Mouse (Mus musculus): ENCODE results near the gene Crip3. TPM values are rescaled to one million over a fixed set of nuclear protein-coding genes. Genes with fewer than 3 reads are reported as not detected.

The Crip3 gene
- not detected in 2 replicates for total RNA-seq (2017)

- ATAC-seq (replicated peaks; ENCODE audit: low read depth, poor library complexity, severe bottlenecking): peak; percentile 60; the same call in 1 of the 2 replicates
These were observed at the start of gene Crip3 for GRCm38 (mm10) chr17:46428761-46429414. Gene Crip3, plus strand, starts transcription at chr17:46428926.

GRCm38 (mm10) chr17:46383294-46384060, 45.2 kb upstream of the Crip3 start, which contains the start of gene Zfp318:
Gene Zfp318, plus strand, starts transcription at chr17:46383731.
- peak; percentile 95 for ATAC-seq (replicated peaks; ENCODE audit: low read depth, poor library complexity, severe bottlenecking)

GRCm38 (mm10) chr17:46384061-46384801, 44.5 kb upstream of the Crip3 start:
- ATAC-seq (replicated peaks; ENCODE audit: low read depth, poor library complexity, severe bottlenecking): no peak

GRCm38 (mm10) chr17:46388200-46388599, 40.5 kb upstream of the Crip3 start:
- no peak for ATAC-seq (replicated peaks; ENCODE audit: low read depth, poor library complexity, severe bottlenecking)

DNA sequence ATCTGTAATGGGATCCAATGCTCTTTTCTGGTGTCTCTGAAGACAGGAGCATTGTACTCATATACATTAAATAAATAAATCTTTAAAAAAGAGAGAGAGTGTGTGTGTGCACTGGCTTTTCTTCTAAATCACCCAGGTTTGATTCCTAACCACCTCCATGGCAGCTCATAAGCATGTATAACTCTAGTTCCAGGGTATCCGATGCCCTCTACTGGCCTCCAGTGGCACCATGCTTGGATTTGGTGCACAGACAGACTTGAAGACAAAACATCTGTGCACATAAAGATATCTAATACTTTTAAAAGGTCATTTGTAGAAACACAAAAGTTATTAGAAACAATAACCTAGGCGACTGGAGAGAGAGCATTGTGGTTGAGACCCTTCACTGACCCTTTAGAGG, 35.7 kb upstream of the Crip3 start:
- peak; percentile 79 for ATAC-seq (replicated peaks; ENCODE audit: low read depth, poor library complexity, severe bottlenecking)

DNA sequence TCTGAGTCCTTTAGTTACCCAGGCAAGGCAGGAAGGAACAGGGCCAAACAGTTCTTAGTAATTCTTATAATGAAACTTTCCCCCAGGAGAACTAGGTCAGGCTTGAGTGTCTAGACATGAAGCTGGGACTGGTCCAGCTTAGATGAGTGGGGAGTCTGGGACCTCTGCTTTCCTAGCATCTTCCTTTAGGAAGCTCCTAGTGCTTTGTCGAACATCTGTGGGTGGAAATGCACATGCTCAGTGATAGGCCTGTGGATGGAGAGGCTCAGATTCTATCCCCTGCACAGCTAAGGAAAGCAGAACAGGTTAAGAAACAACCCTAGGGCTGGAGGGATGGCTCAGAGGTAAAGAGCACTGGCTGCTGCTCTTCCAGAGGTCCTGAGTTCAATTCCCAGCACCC, 34.1 kb upstream of the Crip3 start:
- ATAC-seq (replicated peaks; ENCODE audit: low read depth, poor library complexity, severe bottlenecking): no peak

DNA sequence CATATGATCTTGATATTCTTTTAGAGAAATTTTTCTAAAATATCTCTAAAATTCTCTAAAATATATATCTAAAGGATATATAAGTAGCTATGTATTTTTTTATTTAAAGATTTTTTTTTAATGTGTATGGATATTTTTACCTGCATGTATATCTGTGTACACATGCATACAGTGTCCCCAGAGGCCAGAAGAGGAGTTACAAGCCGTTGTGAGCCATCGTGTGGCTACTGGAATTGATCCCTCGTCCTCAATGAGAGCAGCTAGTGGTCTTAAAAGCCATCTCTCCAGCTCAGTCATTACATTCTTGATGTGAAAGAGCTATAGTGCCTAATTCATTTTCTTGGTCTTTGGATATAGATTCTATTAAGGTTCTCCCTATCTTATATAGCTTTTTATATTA, 20.2 kb upstream of the Crip3 start:
- 0 out of 2 replicates have a peak, but pooled peaks have one; percentile 36 for ATAC-seq (replicated peaks; ENCODE audit: low read depth, poor library complexity, severe bottlenecking)

DNA sequence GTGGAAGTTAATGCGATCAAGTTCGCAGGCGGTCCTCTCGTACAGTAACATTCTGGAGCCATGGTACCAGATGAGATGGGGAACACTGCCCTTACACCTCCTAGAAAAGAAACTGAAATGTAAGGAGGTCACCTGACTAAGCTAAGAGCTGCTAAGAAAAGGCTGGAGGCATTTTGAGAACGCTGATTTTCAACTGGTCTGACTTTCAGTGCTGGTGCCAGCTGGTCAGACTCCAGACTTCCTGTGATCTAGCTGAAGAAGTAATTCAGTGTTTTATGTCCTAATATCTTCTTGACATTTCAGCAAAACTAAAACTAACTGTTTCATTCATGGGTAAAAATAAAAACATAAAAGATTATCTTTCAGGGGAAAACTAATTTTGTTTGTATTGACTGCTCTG, 10.1 kb upstream of the Crip3 start:
- ATAC-seq (replicated peaks; ENCODE audit: low read depth, poor library complexity, severe bottlenecking): no peak

DNA sequence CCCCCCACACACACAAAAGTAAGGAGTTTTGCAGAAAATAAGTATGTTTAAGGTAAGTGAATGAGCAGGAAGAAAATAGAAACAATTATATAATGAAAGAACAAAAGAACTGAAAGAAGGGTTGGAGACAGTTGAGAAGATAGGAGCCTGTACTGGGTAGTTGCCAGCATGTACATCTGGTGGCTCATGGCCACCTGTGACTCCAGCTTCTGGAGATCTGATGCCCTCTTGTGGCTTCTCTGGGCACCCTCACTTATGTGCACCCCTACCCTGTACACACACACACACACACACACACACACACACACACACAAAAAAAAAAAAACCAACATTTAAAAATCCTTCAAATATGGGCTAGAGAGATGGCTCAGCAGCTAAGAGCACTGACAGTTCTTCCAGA, 9.0 kb upstream of the Crip3 start:
- ATAC-seq (replicated peaks; ENCODE audit: low read depth, poor library complexity, severe bottlenecking): no peak

DNA sequence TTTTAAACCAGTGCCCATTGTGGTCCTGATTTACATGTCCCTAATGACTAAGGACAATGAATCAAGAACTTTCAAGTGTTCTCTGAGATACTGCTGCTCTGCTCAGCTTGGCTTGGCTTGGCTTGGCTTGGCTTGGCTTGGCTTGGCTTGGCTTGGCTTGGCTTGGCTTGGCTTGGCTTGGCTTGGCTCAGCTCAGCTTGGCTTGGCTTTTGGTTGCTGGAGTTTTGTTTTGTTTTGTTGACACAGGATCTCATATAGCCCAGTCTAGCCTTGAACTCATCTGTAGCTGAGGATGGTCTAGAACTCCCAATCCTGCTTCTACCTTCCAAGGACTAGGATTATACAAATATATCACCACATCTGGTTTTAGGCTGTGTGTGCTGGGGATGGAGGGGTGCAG, 2.2 kb upstream of the Crip3 start:
- ATAC-seq (replicated peaks; ENCODE audit: low read depth, poor library complexity, severe bottlenecking): no peak

GRCm38 (mm10) chr17:46433627-46434026, 4.9 kb downstream of the Crip3 start:
- ATAC-seq (replicated peaks; ENCODE audit: low read depth, poor library complexity, severe bottlenecking): no peak

GRCm38 (mm10) chr17:46436672-46437366, 8.1 kb downstream of the Crip3 start:
- ATAC-seq (replicated peaks; ENCODE audit: low read depth, poor library complexity, severe bottlenecking): peak; percentile 66; the same call in 1 of the 2 replicates

DNA sequence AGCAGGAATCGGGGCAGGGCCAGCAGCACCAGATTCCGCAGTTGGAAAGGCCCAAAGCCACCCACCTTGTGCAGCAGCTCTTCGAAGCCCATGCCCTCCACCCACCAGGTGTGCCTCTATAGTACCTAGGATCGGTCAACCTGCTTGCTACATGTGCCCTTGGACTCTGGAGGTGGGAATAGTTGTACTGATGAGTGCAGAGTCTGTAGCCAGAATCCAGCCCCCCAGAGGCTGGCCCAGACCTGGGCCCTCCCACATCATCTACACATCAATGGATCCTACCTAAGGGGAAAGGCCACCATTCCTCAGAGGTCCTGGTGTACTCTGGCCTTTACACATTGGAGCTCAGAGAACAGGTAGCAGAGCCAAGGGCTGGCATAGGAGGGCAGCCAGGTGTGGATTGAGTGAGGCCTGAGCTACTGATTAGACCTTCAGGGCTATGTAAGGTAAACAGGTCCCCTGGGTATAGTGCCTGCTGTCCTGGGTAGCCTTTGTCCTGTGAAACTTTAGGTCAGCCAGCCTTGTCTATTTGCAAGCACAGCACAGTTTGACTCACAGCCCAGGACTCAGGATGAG, 9.7 kb downstream of the Crip3 start, which contains the start of gene Slc22a7:
Slc22a7 (minus strand) TSS at position 160 of the 576 bp plus-strand sequence.
- ATAC-seq (replicated peaks; ENCODE audit: low read depth, poor library complexity, severe bottlenecking): no peak

GRCm38 (mm10) chr17:46439176-46439575, 10.4 kb downstream of the Crip3 start:
- ATAC-seq (replicated peaks; ENCODE audit: low read depth, poor library complexity, severe bottlenecking): no peak

- no peak for ATAC-seq (replicated peaks; ENCODE audit: low read depth, poor library complexity, severe bottlenecking)
These were observed 16.3 kb downstream of the Crip3 start for GRCm38 (mm10) chr17:46444839-46445579.

DNA sequence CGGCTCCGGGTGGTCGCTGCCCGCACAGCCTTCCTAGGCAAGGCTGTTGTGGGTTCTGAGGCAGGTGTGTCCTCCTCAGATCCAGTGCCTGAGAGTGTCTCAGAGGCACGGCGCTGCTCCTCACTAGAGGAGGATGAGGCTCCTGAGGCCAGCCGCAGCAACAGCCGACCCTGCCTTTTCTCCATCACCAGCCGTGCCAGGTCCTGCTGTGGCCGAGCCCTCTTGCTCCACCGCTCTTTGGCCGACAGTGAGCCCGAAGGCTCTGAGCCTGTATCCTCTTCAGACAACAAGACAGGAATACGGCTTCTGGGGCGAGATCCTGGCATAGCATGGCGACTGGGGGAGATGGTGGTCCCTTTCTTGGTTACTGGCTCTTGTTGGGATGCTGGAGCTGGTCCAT, 17.5 kb downstream of the Crip3 start:
- no peak for ATAC-seq (replicated peaks; ENCODE audit: low read depth, poor library complexity, severe bottlenecking)

GRCm38 (mm10) chr17:46452683-46453082, 24.0 kb downstream of the Crip3 start:
- no peak for ATAC-seq (replicated peaks; ENCODE audit: low read depth, poor library complexity, severe bottlenecking)

DNA sequence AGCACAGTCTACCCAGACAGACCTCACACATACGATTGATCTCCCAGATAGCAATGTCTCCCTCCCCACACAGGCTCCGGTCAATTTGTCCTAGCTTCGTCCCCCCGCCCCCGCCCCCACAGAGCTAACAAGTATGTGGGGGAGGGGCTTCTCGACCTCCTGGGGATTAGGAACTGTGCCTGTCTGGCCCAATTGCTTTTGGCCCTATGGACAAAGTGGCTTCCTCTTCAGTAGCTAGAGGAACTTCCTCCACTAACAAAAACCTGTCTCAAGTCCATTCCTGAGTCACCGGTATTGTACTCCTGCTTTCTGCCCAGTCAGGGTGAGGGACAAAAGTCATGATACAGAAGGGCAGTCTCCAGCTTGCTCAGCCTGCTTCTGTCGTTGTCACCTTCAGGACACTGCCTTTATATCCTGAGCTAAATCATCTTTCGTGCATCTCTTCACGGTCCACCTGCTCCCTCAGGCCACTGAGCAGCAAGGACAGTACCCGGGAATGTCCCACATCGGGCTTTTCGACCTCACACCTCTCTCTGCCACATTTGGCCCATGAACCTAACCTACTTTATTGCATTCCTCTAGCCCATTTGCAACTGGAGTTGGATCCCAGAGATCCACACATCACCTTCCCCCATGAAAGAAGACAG, 24.7 kb downstream of the Crip3 start:
- 0 out of 2 replicates have a peak, but pooled peaks have one; percentile 12 for ATAC-seq (replicated peaks; ENCODE audit: low read depth, poor library complexity, severe bottlenecking)
